Mouse (Mus musculus) limb, embryonic 14.5 days (tissue): ENCODE data around the gene Zfp143. TPM values are rescaled to one million over a fixed set of nuclear protein-coding genes. Genes with fewer than 3 reads are reported as not detected.
"Not testable (repeated sequence)": the region's sequence is repeated elsewhere in the genome, so short reads cannot be mapped to it uniquely, and the experiment has no call there.

ENCODE experiments used
- ATAC-seq: fragments of 200-750 bp; cut with Nextera tagmentation; 2 replicates; pipeline ENCODE4 v1.8.0; 2017; ENCODE audit warnings: low read depth, moderate number of reproducible peaks, moderate TSS enrichment; ENCODE audit not compliant: low FRiP score
- DNase-seq: peaks from one replicate; pipeline ENCODE4 v3.0.0-alpha.2; 2015; ENCODE audit warnings: low spot score
- H3K27ac ChIP-seq: fragments of 300-500 bp; sonication (generic); replicated peaks from 2 replicates; pipeline ENCODE4 v1.5.1; 2014; ENCODE audit warnings: low read depth, mild to moderate bottlenecking, low read length, moderate library complexity, mixed read lengths
- H3K27me3 ChIP-seq: fragments of 300-500 bp; sonication (generic); 2 replicates; pipeline ENCODE4 v1.6.1; 2014; ENCODE audit warnings: low read length, mixed read lengths; ENCODE audit not compliant: control insufficient read depth, insufficient read depth
- H3K36me3 ChIP-seq: fragments of 300-500 bp; sonication (generic); 2 replicates; pipeline ENCODE4 v1.6.1; 2014; ENCODE audit warnings: mild to moderate bottlenecking, low read length, moderate library complexity, mixed read lengths; ENCODE audit not compliant: control insufficient read depth, insufficient read depth
- H3K4me1 ChIP-seq: fragments of 300-500 bp; sonication (generic); 2 replicates; pipeline ENCODE4 v1.6.1; 2014; ENCODE audit warnings: antibody characterized with exemption, low read length, mixed read lengths; ENCODE audit not compliant: control insufficient read depth, insufficient read depth
- H3K4me2 ChIP-seq: fragments of 300-500 bp; sonication (generic); replicated peaks from 2 replicates; pipeline ENCODE4 v1.6.1; 2014; ENCODE audit warnings: low read depth, mild to moderate bottlenecking, low read length, moderate library complexity; ENCODE audit not compliant: severe bottlenecking
- H3K4me3 ChIP-seq: fragments of 300-500 bp; sonication (generic); replicated peaks from 2 replicates; pipeline ENCODE4 v1.5.1; 2014; ENCODE audit warnings: low read length
- H3K9ac ChIP-seq: fragments of 300-500 bp; sonication (generic); 2 replicates; pipeline ENCODE4 v1.6.1; 2014; ENCODE audit warnings: mild to moderate bottlenecking, low read depth, low read length, moderate library complexity; ENCODE audit not compliant: severe bottlenecking
- H3K9me3 ChIP-seq: fragments of 300-500 bp; sonication (generic); 2 replicates; pipeline ENCODE4 v1.6.1; 2016; ENCODE audit warnings: low read length; ENCODE audit not compliant: control insufficient read depth
- POLR2A ChIP-seq: fragments of 200-500 bp; IDR thresholded peaks from 2 replicates; pipeline ENCODE4 v1.8.0; 2012; ENCODE audit warnings: inconsistent platforms, mild to moderate bottlenecking, moderate library complexity, borderline replicate concordance; ENCODE audit not compliant: insufficient read depth, insufficient read length; ENCODE audit errors: extremely low read depth
- WGBS: fragments of 180-500 bp; shearing (Covaris S2); extraction: QIAGEN DNeasy Blood & Tissue Kit; methylation state at CpG from one replicate; pipeline ENCODE4 v1.1.7; 2014; 5-methylcytosine and 5-hydroxymethylcytosine counted together
- polyA plus RNA-seq, 2 experiments: library from polyadenylated mRNA; depleted of rRNA in 1 of 2; stranded (reverse) in 1 of 2; unstranded in 1 of 2; fragments of >200 nt; fragmentation: Nextera tagmentation in 1 of 2; extraction: Ambion mirVana in 1 of 2; gene quantifications; 2 replicates each; pipeline versions ENCODE4 v1.2.1 to v1.2.3; 2012 to 2014

The Zfp143 gene
- polyA plus RNA-seq, 2 experiments = 14.1 to 18.0 TPM

GRCm38 (mm10) chr7:110123844-110124555 lies 63.0 kb downstream of the Zfp143 start:
- Histone ChIP-seq H3K9me3 (no peaks in the 10 kb centered on the region), H3K9ac (0 out of 2 replicates have a peak overlapping the region, but pooled peaks have one; percentile 83), H3K36me3 (peaks cover 21% of the 10 kb centered on the region), H3K4me1 (peaks cover 7% of the 10 kb centered on the region), H3K4me3 (peak overlapping the region; percentile 94), H3K27ac (no peak overlapping the region), H3K4me2 (peak overlapping the region; percentile 61), H3K27me3 (no peaks in the 10 kb centered on the region)
- ATAC-seq (no peak), DNase-seq (no peak)
- TF ChIP-seq POLR2A = no peak
- 48% methylated on average over 12 of the region's 12 CpGs for WGBS

DNA sequence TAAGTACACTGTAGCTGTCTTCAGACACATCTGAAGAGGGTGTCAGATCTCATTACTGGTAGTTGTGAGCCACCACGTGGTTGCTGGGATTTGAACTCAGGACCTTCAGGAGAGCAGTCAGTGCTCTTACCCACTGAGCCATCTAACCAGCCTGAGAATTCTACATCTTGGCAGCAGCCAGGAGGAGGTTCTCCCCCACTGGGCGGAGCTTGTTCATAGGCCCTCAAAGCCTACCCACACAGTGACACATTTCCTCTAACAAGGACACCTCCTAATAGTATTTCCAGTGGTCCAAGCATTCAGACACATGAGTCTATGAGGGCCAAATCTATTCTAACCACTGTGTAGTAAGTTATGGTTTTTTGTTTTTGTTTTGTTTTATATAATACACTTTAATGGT lies 67.5 kb downstream of the Zfp143 start:
- H3K27me3 ChIP-seq = no peaks in the 10 kb centered on the region
- no peaks in the 10 kb centered on the region for H3K9me3 ChIP-seq
- WGBS = 84% methylated on average over 2 of the region's 2 CpGs
- DNase-seq (no peak), ATAC-seq (no peak)
- peaks cover 58% of the 10 kb centered on the region for H3K36me3 ChIP-seq
- no peak overlapping the region for H3K4me2 ChIP-seq
- H3K4me3 ChIP-seq = no peak overlapping the region
- TF ChIP-seq POLR2A = no peak
- no peak overlapping the region for H3K9ac ChIP-seq
- H3K4me1 ChIP-seq = peaks cover 7% of the 10 kb centered on the region
- H3K27ac ChIP-seq = no peak overlapping the region

- H3K9ac ChIP-seq, H3K4me1 ChIP-seq, H3K27me3 ChIP-seq, DNase-seq, H3K27ac ChIP-seq, H3K9me3 ChIP-seq, ATAC-seq, H3K4me3 ChIP-seq, H3K4me2 ChIP-seq: not testable (repeated sequence)
- peaks cover 82% of the 10 kb centered on the region for H3K36me3 ChIP-seq
- 82% methylated on average over 2 of the region's 2 CpGs for whole genome bisulfite sequencing
Measured at GRCm38 (mm10) chr7:110132272-110132671, 71.3 kb downstream of the Zfp143 start.

GRCm38 (mm10) chr7:110133988-110134387 lies 73.0 kb downstream of the Zfp143 start:
- WGBS = 96% methylated on average over 5 of the region's 5 CpGs
- Histone ChIP-seq H3K9me3 (no peaks in the 10 kb centered on the region), H3K36me3 (peaks cover 81% of the 10 kb centered on the region), H3K27ac (no peak overlapping the region), H3K9ac (no peak overlapping the region), H3K4me1 (no peaks in the 10 kb centered on the region), H3K4me2 (no peak overlapping the region), H3K27me3 (no peaks in the 10 kb centered on the region), H3K4me3 (no peak overlapping the region)
- ATAC-seq (no peak), DNase-seq (no peak)
- TF ChIP-seq POLR2A = no peak

- H3K36me3 ChIP-seq = peaks cover 89% of the 10 kb centered on the region
- DNase-seq (no peak), ATAC-seq (no peak)
- H3K4me3 ChIP-seq = no peak overlapping the region
- TF ChIP-seq POLR2A = no peak
- no peaks in the 10 kb centered on the region for H3K4me1 ChIP-seq
- WGBS = 85% methylated on average over 2 of the region's 2 CpGs
- no peaks in the 10 kb centered on the region for H3K27me3 ChIP-seq
- H3K4me2 ChIP-seq = no peak overlapping the region
- H3K27ac ChIP-seq = no peak overlapping the region
- H3K9ac ChIP-seq = no peak overlapping the region
- no peaks in the 10 kb centered on the region for H3K9me3 ChIP-seq
Measured at GRCm38 (mm10) chr7:110138538-110138937, 77.5 kb downstream of the Zfp143 start.

- Histone ChIP-seq H3K27me3 (no peaks in the 10 kb centered on the region), H3K9ac (no peak overlapping the region), H3K4me2 (no peak overlapping the region), H3K36me3 (peaks cover 52% of the 10 kb centered on the region), H3K9me3 (no peaks in the 10 kb centered on the region), H3K4me1 (no peaks in the 10 kb centered on the region), H3K27ac (no peak overlapping the region), H3K4me3 (no peak overlapping the region)
- DNase-seq = no peak
- WGBS = 94% methylated on average over 1 of the region's 1 CpGs
- no peak for TF ChIP-seq POLR2A
- no peak for ATAC-seq
Measured at GRCm38 (mm10) chr7:110143863-110144262, 82.8 kb downstream of the Zfp143 start.

Other genes with a start within 250 kb of the Zfp143 start
- 4.7 and 5.2 TPM in 2 replicates for gene Scube2, start 195.5 kb upstream of the Zfp143 start, polyA plus RNA-seq (2012; rRNA removed)
- 9.2 and 11.7 TPM in 2 replicates for gene Scube2, start 195.5 kb upstream of the Zfp143 start, polyA plus RNA-seq (2014; fragmentation: Nextera tagmentation; extraction: Ambion mirVana)
- gene Dennd5a, start 100.7 kb upstream of the Zfp143 start, polyA plus RNA-seq (2012; rRNA removed) = 112 and 139 TPM in 2 replicates
- 55.3 and 62.6 TPM in 2 replicates for gene Dennd5a, start 100.7 kb upstream of the Zfp143 start, polyA plus RNA-seq (2014; fragmentation: Nextera tagmentation; extraction: Ambion mirVana)
- 57.1 and 59.0 TPM in 2 replicates for gene Tmem41b, start 74.3 kb upstream of the Zfp143 start, polyA plus RNA-seq (2012; rRNA removed)
- 72.0 and 72.4 TPM in 2 replicates for gene Tmem41b, start 74.3 kb upstream of the Zfp143 start, polyA plus RNA-seq (2014; fragmentation: Nextera tagmentation; extraction: Ambion mirVana)
- 40.2 and 49.2 TPM in 2 replicates for gene Ipo7, start 42.9 kb upstream of the Zfp143 start, polyA plus RNA-seq (2012; rRNA removed)
- gene Ipo7, start 42.9 kb upstream of the Zfp143 start, polyA plus RNA-seq (2014; fragmentation: Nextera tagmentation; extraction: Ambion mirVana) = 17.4 and 18.1 TPM in 2 replicates
- gene Wee1, start 60.8 kb downstream of the Zfp143 start, polyA plus RNA-seq (2012; rRNA removed) = 29.1 and 29.8 TPM in 2 replicates
- 28.1 and 28.8 TPM in 2 replicates for gene Wee1, start 60.8 kb downstream of the Zfp143 start, polyA plus RNA-seq (2014; fragmentation: Nextera tagmentation; extraction: Ambion mirVana)
- gene Swap70, start 160.5 kb downstream of the Zfp143 start, polyA plus RNA-seq (2012; rRNA removed) = 25.6 and 25.8 TPM in 2 replicates
- gene Swap70, start 160.5 kb downstream of the Zfp143 start, polyA plus RNA-seq (2014; fragmentation: Nextera tagmentation; extraction: Ambion mirVana) = 27.5 and 32.9 TPM in 2 replicates